Mouse (Mus musculus) fat pad, adult 2 months (tissue): Measurements from ENCODE around the gene Nfic.
"Not testable (repeated sequence)": the region's sequence is repeated elsewhere in the genome, so short reads cannot be mapped to it uniquely, and the experiment has no call there.

Experiments used
- DNase-seq: peaks from one replicate; pipeline ENCODE4 v3.0.0-alpha.2; 2011; ENCODE audit warnings: low read depth, low spot score; ENCODE audit errors: extremely low read depth

The Nfic gene

DNA sequence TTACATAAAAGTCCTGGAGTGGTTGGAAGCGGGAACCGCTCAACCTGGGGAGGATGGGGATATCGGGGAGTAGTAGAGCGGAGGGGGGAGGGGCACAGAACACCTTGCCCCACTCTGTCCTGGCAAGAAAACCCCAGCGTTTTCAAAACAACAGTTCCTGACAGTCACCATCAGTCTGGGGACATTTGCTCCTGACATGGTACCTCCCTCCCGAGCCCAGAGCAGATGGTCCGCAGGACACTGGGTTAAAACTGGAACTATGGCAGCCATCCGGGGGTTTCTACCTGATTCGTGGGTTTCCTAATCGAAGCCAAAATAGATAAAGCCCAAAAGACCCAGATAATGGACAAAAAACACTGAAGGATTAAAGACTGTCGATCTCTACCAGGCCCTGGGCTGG lies 5.5 kb upstream of the Nfic start:
- no peak for DNase-seq

DNA sequence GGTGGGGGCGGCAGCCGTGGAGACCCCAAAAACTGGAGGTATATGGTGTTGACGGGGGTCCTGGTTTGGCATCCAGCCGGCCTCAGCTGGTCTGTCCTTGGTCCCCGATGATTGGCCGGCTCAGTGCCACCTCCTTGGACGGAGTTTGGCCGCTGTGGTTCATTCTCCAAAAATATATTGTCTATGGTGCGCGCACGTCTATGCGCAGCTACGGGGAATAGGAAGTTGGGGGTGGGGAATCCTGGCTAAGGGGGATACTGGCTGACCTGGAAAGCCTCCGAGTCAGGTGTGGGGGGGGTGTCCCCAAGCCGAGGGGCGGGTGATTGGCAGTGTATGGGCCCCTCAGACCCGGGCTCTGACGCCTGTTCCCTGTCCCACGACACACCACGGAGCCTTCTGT lies 5.0 kb upstream of the Nfic start:
- no peak for DNase-seq

DNA sequence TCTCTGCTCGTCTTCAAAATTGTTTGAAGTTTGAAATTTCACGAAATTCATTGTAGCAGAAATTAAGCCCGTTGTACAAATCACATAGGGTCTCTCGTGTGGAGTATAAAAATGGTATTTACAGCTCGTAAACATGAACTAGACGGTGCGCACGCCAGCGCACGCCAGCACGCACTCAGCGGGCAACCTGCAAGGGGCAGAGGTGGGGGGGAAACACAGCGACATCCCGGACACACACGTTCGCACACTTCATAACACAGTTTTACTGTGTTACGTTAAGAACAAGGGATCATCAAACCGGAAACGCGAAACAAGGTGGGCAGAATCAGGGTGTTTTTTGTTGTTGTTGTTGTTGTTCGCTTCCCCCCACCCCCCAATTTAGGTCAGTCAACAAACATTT lies 4.0 kb upstream of the Nfic start:
- no peak for DNase-seq

DNA sequence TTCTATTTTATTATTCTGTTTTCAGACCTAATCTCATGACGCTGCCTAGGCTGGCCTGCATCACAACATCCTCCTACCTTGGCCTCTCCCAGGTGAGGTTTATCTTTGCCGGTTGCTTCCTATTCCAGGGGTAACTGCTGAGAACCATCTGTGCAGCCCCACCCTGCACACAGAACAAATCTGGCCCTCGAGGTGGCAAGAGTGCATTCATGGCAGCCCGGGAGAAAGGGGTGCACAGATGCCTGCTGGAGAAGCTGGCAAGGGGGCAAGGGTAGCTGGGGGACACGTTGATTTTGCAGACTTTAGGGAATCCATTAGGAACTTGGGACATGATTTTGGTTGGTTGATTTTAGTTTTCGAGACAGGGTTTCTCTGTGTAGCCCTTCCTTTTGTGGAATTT lies 2.8 kb upstream of the Nfic start:
- no peak for DNase-seq

DNA sequence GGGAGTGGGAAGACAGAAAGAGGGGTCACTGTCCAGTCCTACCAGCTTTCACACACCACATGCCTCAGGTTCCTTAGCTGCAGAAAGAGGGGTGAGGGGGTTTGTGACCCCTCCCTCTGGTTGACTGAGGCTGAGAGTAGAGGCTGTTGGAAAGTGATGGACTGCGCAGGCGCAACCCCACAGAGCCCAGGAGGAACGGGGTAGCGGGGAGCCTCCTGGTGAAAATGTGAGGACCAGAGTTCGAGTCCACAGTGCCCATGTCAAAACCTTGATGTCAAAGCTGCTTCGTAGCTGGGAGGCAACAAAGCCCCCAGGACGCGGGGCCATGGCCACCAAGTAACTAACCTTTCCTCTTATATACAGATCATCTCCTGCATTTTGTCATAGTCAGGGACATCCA lies 2.2 kb upstream of the Nfic start:
- DNase-seq = no peak

DNA sequence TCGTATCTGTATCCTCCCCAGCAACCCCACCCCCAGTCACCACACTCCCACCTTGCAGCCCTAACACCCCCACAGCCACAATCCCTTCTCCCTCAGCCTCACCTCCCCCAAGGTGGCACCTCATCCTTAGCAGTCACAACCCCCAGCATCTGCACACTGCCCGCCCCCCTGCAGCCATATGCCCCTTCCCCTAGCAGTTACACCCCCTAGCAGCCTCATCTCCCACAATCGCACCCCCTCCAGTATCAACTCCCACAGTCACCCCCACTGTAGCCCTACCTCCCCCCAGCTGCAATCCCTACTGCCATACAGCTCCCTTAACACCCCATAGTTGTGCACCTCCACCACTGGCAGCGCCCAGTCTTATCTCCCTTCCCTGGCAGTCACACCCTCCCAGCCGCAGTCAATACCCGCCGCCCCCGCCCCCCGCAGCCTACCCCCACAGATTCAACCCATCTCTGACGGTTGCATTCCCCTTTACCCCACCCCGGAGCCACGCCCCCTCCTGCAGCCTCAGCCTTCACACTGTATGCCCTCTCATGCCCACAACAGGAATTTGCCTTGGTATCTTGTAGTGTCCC lies 1.6 kb upstream of the Nfic start:
- DNase-seq = no peak

DNA sequence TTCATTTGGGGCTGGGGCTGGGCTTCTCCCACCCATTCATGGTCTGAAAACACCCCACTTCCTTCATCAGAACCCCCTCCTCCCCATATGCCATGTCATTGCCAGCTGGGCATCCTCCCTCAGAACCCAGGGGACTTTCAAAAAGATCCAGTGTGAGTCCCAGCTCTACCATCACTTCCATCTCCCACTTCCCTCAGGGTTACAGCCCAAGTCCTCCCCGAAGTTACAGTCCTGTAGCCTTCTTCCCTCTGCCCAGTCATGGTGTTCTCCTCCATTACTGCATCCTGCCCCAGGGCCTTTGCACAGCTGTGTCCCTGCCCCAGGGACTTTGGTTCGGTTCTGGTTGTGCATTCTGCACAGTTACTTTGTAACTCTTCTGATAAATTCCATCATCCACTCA lies 1.3 kb downstream of the Nfic start:
- no peak for DNase-seq

DNA sequence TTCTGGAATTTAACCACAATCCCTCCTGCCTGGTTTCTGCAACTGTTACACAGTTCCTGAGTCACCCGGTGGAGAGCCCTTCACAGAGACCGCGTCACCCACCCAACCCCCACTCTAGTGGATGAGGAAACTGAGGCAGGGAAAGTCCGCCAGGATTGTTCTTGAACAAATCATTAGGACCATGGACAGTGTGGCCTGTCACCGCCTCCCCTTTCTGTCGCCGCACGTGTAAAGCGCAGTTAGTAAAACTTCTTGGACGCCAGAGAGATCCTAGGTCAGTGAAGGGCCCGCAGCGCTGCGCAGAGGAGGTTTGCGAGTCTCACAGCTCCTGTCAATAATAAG lies 2.5 kb downstream of the Nfic start:
- DNase-seq = no peak

DNA sequence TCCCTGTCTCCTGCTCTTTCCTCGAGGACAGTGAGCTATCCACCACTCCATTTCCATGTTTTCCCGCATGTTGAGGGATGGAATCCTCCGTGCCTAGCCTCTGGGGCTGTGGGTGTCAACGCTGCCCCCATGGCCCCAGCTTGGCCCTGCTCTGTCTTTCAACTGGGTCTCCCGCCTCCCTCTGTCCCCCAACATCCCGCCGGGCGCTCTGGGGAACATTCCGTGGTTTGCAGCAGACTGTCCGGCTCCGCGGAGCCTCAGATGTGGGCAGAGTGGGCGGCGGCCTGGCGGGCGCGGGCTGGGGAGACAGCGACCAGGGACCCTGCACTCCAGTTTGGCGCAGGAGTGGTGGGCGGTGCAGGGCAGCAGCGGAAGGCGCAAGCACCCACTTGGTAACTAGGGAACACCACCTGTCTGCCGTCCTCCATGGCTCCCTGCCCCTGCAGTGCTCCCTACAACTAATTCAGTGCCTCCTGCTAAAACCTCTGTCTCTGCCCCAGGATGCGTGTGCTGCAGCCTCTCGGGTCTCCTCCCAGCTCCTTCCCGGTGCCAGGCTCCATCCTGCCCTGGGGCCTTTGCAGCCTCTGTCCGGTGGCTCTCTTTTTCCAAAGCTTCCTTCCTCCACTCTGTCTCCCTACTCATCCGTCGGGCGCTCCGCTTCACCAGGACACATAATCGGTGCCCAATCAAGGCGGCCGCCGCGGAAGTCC lies 3.0 kb downstream of the Nfic start:
- no peak for DNase-seq

DNA sequence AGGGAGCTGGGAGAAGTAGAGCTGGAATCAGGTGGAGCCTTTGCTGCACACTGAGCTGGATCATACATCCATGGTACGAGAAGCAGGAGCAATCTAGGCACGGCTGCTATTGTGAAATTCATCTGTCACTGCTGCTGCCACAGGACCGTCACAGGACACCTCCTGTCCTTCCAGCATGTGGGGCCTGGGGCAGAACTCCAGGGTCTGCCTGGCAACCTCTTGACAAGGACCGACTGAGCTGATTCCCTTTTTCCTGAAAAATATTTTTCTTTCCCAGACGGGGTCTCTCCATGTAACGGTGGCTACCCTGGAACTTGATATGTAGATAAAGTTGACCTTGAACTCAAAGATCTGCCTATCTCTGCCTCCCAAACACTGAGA lies 4.1 kb downstream of the Nfic start:
- DNase-seq = no peak

DNA sequence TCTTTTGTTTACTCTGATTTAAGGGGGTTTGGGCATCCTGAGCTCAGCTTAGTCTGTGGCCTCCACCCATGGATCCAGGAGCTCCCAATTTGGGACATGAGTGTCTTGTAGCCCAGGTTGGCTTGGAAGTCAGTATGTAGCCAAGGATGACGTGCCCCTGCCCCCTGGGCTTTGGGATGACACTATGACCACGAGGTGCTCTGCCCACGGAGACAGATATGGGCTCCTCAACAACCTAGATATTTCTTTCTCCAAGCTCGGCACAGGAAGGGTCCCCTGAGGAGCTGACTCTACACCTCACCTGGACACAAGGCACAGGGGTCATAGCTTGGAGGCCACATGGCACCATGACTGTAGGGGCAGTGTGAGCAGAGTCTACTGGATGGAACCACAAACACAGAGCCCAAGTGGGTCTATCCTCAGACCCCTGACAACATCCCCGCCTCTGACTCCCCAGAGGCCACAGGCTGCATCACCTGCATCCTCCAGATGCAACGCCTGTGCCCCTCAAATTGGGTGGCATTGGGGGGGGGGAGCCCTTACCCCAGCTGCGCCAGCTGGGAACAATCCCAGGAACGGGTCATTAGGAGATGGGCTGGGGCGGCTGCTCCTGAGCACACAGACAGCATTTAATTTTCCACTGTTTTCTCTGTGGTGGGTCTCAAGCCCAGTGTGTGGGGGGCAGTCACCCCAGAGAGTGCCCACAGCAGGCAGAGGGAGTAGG lies 4.6 kb downstream of the Nfic start:
- DNase-seq = no peak

DNA sequence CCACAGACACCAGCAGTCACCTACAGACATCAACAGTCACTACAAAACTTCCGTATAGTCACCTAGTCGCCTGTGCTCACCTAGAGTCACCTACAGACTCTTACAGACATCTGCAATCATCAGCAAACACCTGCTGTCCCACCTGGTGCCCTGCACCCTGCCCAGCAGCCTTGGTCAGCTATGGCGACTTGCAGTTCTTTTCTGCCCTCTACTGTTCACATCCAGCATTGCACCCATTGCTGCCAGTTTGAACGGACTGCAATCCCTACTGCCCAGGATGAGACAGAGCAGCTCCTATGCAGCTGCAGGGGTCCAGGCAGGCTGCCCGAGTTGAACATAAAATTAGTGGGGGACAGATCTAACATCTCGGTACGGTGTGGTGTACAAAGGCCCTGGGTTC lies 5.3 kb downstream of the Nfic start:
- DNase-seq = no peak

DNA sequence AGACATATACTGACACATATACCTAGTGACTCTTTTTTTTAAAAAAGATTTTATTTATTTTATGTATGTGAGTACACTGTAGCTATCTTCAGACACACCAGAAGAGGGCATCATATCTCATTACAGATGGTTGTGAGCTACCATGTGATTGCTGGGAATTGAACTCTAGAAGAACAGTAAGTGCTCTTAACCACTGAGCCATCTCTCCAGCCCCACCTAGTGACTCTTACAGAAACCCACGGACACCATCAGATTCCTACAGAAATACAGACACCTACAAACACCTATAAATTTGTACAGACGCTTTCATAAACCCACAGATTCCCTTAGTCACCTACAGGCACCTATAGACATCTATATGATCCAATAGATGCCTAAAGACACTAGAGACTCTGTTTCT lies 9.9 kb downstream of the Nfic start:
- DNase-seq = not testable (repeated sequence)

DNA sequence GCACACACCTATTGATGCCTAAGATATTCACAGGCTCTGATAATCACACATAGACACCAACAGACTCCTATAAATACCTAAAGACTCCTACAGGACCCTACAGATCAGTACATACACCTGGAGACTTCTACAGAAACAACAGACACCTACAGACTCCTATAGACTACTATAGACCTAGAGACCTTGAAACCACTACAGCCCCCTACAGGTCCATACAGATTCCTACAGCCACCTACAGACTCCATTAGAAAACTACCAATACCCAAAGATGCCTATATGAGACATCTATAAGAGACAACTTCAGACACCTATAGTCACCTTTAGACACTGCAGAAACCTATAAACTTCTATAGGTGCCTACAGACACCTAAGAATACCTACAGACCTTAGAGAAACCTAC lies 14.4 kb downstream of the Nfic start:
- no peak for DNase-seq

DNA sequence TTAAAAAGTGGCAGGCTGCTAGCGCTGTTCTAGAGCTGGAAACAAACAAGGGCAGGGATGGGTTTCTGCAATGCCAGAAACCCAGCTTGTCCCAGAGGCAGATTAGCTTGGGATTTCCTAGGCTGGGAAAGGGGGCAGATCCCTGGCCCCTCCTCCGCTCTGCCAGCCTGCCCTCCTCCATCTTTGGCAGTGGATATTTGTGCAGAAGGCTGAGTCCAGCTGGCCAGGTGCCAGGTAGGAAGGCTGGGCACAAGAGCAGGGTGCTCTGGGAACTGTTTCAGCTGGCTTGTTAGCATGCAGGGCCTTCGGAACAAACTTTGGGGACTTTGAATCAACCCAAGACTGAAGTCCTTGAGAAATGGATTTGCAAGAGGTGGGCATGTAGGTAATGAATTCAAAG lies 20.0 kb downstream of the Nfic start:
- DNase-seq = peak; percentile 78

DNA sequence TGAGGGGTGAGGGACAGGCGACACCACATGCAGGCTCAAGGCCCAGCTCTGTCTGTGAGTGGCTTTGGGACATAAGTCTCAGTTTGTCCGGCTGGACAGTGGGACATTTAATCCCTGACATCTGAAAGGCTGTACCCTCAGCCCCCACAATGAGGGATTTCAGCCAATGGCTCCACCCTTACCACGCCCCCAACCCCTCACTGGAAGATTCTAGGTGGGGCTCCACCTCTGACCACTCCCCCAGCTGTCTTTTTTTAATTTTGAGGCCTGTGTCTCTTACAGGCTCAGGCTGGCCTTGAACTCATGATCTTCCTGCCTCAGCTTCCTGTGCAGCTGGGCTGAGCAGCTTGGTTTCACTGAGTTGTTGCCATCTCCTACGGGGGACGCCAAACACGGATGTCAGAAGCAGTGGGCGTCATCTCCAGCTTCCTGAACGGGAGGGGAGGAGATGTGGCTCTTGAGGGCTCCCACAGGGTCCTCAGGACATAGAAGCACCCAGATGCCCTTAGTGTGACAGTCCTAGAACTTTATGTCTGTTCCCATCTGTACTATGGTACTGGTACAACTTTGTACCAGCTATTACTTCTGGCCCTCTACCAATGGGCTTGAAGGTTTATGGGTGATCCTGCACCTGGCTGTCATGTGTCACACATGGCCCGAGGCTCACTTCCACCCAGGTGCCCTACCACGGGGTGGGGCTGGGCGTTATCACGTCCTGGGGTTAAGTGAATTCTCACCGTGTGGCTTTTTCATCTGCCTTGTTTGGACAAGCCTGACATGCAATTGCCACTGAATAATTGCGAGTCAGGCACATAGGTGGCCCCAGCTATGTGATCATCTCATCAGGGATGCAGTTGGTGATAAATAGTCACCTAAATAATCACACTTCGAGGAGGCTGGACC lies 20.8 kb downstream of the Nfic start:
- DNase-seq = no peak

DNA sequence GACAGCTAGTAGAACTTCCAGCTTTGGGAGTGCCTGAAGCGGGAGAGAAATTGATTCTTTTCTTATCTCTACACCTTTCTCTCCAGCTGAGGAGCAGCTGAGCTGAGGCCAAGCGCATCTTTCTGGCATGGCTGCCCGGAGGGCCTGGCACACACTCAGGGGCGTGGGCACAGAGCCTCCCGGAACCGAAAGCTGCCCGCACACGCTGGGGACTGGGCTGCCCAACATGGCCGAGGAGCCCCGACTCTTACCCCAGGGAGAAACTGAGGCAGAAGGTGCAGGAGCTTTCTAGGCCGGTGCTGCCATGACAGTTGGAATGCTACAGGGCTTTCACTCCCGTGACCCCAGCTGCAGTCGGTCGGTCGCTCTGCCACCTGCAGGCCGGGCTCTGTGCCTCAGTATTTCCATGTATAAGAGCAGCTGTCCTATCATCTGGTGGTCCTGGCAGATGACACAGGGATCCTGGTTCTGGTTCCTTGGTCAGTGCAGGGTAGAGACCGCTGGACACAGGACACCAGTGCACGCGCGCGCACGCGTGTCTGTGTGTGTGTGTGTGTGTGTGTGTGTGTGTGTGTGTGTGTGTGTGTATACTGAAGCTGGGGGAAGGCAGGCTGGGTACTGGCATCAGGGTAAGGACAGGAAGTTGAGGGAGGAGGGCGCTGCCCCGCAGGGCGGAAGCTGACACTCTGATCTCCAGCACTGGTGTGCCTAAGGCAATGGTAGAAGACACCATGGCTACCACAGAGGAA lies 21.7 kb downstream of the Nfic start:
- no peak for DNase-seq

DNA sequence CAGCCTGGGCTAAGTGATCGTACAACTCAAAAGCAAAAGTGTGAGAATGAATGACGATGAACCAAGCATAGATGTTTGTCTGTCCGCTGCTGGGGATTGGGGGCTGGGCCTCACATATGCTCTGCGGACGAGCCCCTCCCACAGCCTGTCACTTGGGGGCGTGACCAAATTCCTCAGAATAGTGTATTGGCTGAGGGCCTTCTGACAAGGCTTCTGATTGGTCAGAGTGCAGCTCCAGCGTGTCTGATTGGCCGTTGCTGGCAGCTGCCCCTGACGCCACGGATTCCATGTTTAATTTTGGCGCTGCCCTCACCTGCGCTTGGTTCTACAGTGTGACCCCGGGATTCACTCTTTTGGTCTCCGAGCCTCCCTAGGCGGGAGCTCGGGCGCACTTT lies 22.6 kb downstream of the Nfic start:
- DNase-seq = no peak

DNA sequence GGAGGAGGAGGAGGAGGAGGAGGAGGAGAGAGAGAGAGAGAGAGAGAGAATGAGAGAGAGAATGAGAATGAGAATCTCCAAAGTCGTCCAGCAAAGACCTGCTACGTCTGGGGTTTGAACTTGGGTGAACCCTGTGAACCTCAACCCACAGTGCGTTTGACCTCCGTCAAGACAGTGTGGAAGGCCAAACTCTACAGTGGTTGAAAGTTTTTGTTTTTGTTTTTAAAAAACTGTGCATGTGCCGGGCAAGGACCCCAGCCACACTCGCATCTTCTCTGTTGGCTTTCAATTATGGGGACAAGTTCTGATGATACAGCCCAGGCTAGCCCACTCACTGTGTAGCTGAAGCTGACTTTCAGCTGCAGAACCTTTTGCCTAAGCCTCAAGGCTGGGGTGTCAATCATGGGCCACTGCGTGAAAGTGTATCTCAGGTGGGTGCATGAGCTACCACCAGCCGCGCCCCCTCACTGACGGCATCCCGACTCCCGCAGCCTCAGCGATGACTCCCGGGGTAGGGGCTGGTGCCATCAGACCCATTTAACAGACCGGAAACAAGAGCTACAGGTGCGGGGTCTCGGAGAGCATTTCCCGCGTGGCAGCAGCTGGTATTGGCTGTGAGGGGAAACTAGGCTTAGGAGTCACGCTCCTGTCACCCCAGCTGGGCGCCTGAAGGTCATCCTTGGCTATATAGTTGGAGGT lies 23.1 kb downstream of the Nfic start:
- DNase-seq = no peak

DNA sequence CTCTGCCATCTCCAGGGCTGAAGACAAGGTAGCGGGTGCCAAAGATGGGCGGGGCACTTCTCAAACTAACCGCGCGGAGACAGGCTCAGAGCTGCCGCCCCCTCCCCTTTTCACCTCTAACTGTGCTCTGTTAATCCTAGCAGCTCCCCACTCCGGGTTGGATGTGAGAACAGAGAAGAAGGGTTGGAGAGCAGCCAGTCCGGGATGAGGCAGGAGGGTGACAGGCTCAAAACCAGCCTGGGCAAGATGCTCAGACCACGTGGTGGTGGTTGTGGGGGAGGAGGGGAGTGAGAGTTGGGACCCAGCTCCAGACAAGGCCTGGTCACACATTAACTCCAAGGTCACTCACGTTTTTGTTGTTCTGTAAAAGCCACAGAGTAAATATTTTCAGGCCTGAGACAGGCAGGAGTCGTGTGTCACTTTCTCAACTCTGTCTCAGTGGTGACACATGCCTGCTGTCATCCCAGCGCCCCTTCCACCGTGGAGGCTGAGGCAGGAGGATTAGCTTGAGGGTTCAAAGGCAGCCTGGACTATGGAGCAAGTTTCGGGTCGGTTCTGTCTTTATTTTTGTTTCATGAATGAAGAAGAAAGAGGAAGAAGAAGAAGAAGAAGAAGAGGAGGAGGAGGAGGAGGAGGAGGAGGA lies 23.8 kb downstream of the Nfic start:
- no peak for DNase-seq
